Mouse (Mus musculus): ENCODE results near the gene Ctsd.

- TF ChIP-seq ZNF384 (IDR thresholded peaks at IDR 0.05; ENCODE audit: low read depth, low read length): no peak
- TF ChIP-seq MAFK (IDR thresholded peaks at IDR 0.05; ENCODE audit: insufficient read depth, low read depth, low read length): no peak
These were observed 25.4 kb upstream of the Ctsd start for GRCm38 (mm10) chr7:142413285-142413684.
